Mouse (Mus musculus) olfactory bulb, adult 2 months (tissue): Measurements from ENCODE around the gene Ndp. TPM values are rescaled to one million over a fixed set of nuclear protein-coding genes. Genes with fewer than 3 reads are reported as not detected.

Experiments
- H3K27ac ChIP-seq: fragments of 200-500 bp; 2 replicates; pipeline ENCODE4 v1.5.1; 2012; ENCODE audit warnings: low read depth, low read length; ENCODE audit not compliant: insufficient read depth
- H3K4me1 ChIP-seq: fragments of 200-500 bp; 2 replicates; pipeline ENCODE4 v1.6.1; 2012; ENCODE audit warnings: low read length; ENCODE audit not compliant: control insufficient read depth, insufficient read depth
- H3K4me3 ChIP-seq: fragments of 200-500 bp; 2 replicates; pipeline ENCODE4 v1.5.1; 2012; ENCODE audit warnings: mild to moderate bottlenecking, low read depth, low read length, moderate library complexity; ENCODE audit not compliant: insufficient read depth
- CTCF ChIP-seq: fragments of 200-500 bp; IDR thresholded peaks from 2 replicates; pipeline ENCODE4 v1.5.1; 2012; ENCODE audit warnings: low read depth, mild to moderate bottlenecking, low read length, moderate library complexity; ENCODE audit not compliant: insufficient read depth
- POLR2A ChIP-seq: fragments of 200-500 bp; IDR thresholded peaks from 2 replicates; pipeline ENCODE4 v1.6.1; 2012; ENCODE audit warnings: mild to moderate bottlenecking, low read depth, low read length, moderate library complexity; ENCODE audit not compliant: insufficient read depth
- WGBS: fragments of 180-500 bp; shearing (Covaris S2); methylation state at CpG from one replicate; pipeline ENCODE4 v1.1.7; 2018; 5-methylcytosine and 5-hydroxymethylcytosine counted together
- polyA plus RNA-seq: library from polyadenylated mRNA; stranded (reverse); fragments of >200 nt; gene quantifications from 2 replicates; pipeline ENCODE4 v1.2.4, GENCODE M21; 2012; ENCODE audit warnings: low replicate concordance; ENCODE audit not compliant: missing spikeins, insufficient read depth, insufficient read length

Ndp gene
- polyA plus RNA-seq, 1 experiment: not detected

DNA sequence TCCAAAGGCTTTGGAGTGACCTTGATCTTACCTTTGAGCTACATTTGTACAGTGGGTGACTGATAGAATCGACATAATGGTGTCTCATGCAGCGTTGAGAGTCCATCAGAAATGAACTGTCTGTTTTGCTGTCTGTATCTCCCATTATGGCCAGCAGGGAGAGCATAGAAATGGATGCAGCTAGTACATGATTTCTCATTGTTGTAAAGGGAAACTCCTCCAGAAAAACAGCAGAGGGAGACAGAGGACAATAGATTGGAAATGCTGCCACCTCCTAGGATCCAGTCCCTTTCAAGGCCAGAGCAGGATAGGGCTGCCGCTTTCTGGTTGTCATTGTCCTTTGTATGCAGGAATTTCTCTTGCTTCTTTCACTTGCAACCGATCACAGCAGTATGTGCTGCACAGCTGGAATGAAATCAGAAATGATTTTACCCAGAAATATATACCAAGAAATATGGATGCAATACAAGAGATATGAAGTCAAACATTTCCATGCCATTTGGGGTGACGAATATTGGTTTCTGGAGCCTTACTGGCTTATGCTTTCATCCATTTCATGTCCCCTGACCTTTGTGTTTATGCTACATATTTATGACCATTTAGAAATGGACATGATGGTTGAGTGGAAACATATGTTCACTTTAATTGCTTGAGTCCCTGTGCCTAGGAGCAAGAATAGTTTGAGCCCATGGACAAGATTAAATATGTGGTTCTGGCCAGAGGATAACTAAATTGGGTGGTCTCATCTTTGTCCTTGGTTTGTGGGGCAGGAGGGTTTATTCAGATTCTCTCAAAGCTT lies 17.0 kb downstream of the Ndp start:
- WGBS: 30% methylated on average over 5 of the region's 5 CpGs
- no peak overlapping the region for H3K27ac ChIP-seq

DNA sequence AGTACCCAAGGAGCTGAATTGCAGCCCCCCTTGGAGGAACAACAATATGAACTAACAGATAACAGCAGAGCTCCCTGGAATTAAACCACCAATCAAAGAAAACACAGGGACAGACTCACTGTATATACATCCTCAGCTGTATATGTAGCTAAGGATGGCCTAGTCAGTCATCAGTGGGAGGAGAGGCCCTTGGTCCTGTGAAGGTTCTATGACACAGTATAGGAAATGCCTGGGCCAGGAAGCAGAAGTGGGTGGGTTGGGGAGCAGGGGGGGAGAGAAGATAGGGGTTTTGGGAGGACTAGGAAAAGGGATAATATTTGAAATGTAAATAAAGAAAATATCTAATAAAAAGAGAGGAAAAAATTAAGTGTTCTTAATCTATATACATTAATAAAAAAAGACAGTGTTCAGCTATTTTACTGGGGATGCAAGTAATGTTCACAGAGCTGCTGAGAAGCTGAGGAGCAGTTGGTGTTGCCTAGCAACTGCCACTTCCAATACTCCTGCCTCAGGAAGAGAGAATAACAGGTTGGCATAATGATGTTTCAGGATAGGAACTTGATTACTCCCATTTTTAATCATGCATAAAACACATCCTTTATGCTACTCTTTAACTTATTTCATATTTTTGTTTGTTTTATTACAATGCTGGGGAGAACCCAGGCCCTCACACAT lies 43.8 kb downstream of the Ndp start:
- H3K4me1 ChIP-seq: no peaks in the 10 kb centered on the region

More for the DNA sequence above, 17.0 kb downstream of the Ndp start:
- no peak for TF ChIP-seq CTCF
- H3K4me1 ChIP-seq: no peaks in the 10 kb centered on the region
- no peak overlapping the region for H3K4me3 ChIP-seq

DNA sequence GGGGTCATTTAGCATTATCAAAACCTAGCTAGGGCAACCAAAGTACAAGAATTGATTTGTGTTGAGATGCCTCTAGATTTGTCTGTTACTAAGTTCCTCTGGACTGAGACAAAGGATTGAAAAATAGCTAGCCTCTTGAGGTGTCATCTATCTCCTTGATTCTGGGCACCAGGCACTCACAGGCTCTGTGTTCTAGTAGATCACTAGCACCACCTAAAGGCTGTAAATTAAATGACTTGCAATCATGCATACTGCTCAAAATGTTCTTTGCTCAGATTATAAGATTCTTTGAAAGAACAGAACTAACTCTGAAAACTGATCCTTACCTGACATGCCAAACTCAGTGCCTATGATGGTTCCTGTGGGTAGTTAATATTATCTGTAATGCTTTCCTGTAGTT lies 51.3 kb downstream of the Ndp start:
- no peak for TF ChIP-seq CTCF
- no peak for TF ChIP-seq POLR2A
- Histone ChIP-seq H3K4me1 (no peaks in the 10 kb centered on the region), H3K27ac (no peak overlapping the region), H3K4me3 (no peak overlapping the region)

More for the DNA sequence above, 43.8 kb downstream of the Ndp start:
- TF ChIP-seq POLR2A: no peak
- TF ChIP-seq CTCF: no peak
- H3K4me3 ChIP-seq: no peak overlapping the region
- H3K27ac ChIP-seq: no peak overlapping the region

DNA sequence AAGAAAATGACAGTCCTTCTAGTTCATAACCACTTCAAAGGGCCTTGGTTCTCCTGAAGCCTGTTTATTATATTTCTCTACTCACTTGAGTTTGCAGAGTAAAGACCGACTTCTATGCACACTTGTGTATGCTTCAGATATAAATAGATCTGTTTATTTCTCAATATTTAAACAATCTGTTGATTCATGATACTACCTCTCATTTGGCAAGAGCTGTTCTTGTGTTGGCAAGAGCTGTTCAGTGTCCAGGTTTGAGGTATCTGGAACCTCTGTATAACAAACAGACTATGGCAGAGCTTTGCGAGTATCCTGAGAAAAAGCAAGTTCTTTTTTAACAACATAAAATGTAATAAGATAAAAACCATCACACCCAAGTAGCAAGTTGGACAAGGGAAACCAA lies 65.5 kb downstream of the Ndp start:
- no peak for TF ChIP-seq CTCF
- TF ChIP-seq POLR2A: no peak
- no peak overlapping the region for H3K27ac ChIP-seq
- 90% methylated on average over 2 of the region's 2 CpGs for WGBS
- no peaks in the 10 kb centered on the region for H3K4me1 ChIP-seq
- H3K4me3 ChIP-seq: no peak overlapping the region

DNA sequence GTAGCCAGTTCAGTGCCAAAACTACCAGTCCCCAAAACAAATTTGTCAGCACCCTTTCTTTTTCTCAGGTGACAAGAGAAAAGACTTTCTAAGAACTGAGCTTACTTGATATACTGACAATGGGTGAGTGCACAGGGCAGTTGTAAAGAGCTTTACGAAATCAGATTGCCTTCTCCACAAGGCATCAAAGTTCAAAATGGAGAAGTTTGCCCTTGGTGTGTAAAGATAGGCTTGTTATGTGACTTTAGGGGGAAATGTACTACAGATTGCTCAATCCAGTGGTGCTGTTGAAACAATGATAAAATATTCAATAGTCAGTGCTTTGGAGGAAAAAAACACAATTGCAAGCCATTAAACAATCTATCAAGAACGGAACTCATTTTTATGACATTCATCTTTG lies 70.1 kb downstream of the Ndp start:
- no peak for TF ChIP-seq POLR2A
- no peak for TF ChIP-seq CTCF

DNA sequence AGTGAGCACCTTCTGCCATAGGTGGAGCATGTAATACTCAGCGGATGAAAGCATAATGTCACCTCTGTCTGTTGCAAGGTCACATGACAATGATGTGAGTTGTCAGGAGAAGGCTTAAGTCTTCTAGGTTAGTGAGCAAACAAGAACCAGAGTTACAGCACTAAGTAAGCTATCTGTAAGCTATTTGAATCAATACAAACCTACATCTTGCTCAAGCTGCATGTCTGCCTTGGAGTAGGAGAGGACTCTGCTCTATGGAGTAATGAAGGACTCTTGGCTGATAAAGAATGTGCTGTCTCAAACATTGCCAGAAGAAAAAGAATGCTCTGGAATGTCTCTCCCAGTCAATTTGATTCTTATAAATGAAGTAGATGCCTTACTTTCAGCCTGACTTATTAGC lies 74.3 kb downstream of the Ndp start:
- TF ChIP-seq CTCF (no peak), POLR2A (no peak)
- WGBS: 87% methylated on average over 1 of the region's 1 CpGs
- Histone ChIP-seq H3K4me1 (no peaks in the 10 kb centered on the region), H3K27ac (no peak overlapping the region), H3K4me3 (no peak overlapping the region)

More for the DNA sequence above, 70.1 kb downstream of the Ndp start:
- WGBS: 87% methylated on average over 2 of the region's 2 CpGs
- Histone ChIP-seq H3K4me3 (no peak overlapping the region), H3K27ac (no peak overlapping the region), H3K4me1 (no peaks in the 10 kb centered on the region)

DNA sequence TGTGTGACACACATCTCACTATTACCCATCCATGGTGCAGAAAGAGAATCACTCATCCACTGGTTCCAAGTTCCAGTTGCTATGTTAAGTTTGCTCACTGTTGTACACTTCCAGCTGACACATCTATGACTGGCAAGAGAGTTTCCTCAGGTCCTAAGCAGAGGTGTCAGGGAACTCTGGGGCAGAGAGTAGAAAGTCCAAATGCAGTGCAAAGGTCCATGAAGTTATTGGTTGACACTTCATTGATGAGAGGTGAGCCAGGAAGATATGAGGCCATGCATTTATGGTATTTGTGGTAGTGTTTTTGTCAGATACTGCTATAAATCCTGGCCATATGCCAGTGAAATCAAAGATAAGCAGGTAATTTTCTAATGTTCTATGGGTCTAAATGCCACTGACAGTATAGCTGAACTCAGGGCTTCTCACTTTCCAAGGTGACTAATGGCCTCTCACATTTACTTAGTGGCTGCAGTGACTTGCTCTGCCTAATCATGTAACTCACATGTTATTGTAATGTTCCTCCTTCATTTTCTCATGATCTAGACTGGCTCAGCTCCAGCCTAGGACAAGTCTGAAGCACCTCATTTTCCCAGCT lies 75.0 kb downstream of the Ndp start:
- Histone ChIP-seq H3K4me1 (no peaks in the 10 kb centered on the region), H3K27ac (no peak overlapping the region), H3K4me3 (no peak overlapping the region)
- TF ChIP-seq POLR2A: no peak
- TF ChIP-seq CTCF: no peak

Other genes with a start within 250 kb of the Ndp start
- not detected in 2 replicates for gene Maob, start 94.4 kb downstream of the Ndp start, polyA plus RNA-seq